Mouse (Mus musculus) cerebellum, adult 2 months (tissue): ENCODE measurements around the gene Rnls.

Experiments used
- CTCF ChIP-seq: fragments of 200-500 bp; IDR thresholded peaks from 2 replicates; pipeline ENCODE4 v1.5.1; 2011; ENCODE audit warnings: low read depth, mild to moderate bottlenecking, control low read depth, low read length, moderate library complexity, borderline replicate concordance; ENCODE audit not compliant: insufficient read depth
- POLR2A ChIP-seq: fragments of 200-500 bp; IDR thresholded peaks from 2 replicates; pipeline ENCODE4 v1.6.1; 2011; ENCODE audit warnings: low read length, control low read depth, borderline replicate concordance; ENCODE audit not compliant: insufficient read depth

- TF ChIP-seq CTCF (no peak), POLR2A (no peak)
Measured at GRCm38 (mm10) chr19:33169881-33170280, 222.2 kb downstream of the Rnls start.
